ENCODE assay signal across 28 mouse cellular contexts in genomic region chr2:125276692-125277091, GRCm38 (mm10).
"Had no signal": no experiment of that assay in that cellular context is flagged by ENCODE, and none has a peak within 500 bp of the region (broad histone marks: within the 10 kb centered on the region; RNA-seq: fewer than 3 reads in every experiment).

No protein-coding gene starts in this region.

- H3K4me3 ChIP-seq: left cerebral cortex, adult 2 months; limb, embryonic 10.5 days; limb, embryonic 12.5 days; limb, embryonic 13.5 days; limb, embryonic 15.5 days; liver, embryonic 12.5 days; liver, embryonic 13.5 days; liver, embryonic 15.5 days; lung, embryonic 15.5 days; megakaryocyte, embryonic 14.5 days; midbrain, embryonic 10.5 days; midbrain, embryonic 12.5 days; midbrain, embryonic 13.5 days; midbrain, embryonic 15.5 days; myocyte; neural tube, embryonic 12.5 days had no signal

- ATAC-seq: liver, embryonic 12.5 days; liver, postnatal 0 days; midbrain, embryonic 13.5 days; midbrain, embryonic 15.5 days; midbrain, embryonic 16.5 days had no signal

- H3K27ac ChIP-seq: left cerebral cortex, adult 2 months; limb, embryonic 10.5 days; limb, embryonic 12.5 days; limb, embryonic 13.5 days; limb, embryonic 15.5 days; liver, embryonic 12.5 days; liver, embryonic 13.5 days; liver, embryonic 14.5 days; liver, embryonic 15.5 days; lung, embryonic 15.5 days; macrophage; midbrain, embryonic 10.5 days; midbrain, embryonic 12.5 days; midbrain, embryonic 13.5 days; midbrain, embryonic 15.5 days; neural tube, embryonic 12.5 days had no signal

- H3K36me3 ChIP-seq: limb, embryonic 10.5 days; limb, embryonic 12.5 days; limb, embryonic 13.5 days; limb, embryonic 15.5 days; liver, embryonic 12.5 days; liver, embryonic 13.5 days; liver, embryonic 15.5 days; lung, embryonic 15.5 days; midbrain, embryonic 10.5 days; midbrain, embryonic 12.5 days; midbrain, embryonic 13.5 days; midbrain, embryonic 15.5 days; neural tube, embryonic 12.5 days had no signal

- H3K9me3 ChIP-seq: limb, embryonic 10.5 days; limb, embryonic 12.5 days; limb, embryonic 13.5 days; limb, embryonic 15.5 days; liver, embryonic 12.5 days; liver, embryonic 13.5 days; liver, embryonic 15.5 days; lung, embryonic 15.5 days; midbrain, embryonic 10.5 days; midbrain, embryonic 12.5 days; midbrain, embryonic 13.5 days; midbrain, embryonic 15.5 days; neural tube, embryonic 12.5 days had no signal

- H3K4me1 ChIP-seq: limb, embryonic 12.5 days; liver, embryonic 12.5 days; liver, embryonic 13.5 days; liver, embryonic 15.5 days; midbrain, embryonic 12.5 days; midbrain, embryonic 13.5 days; midbrain, embryonic 15.5 days; neural tube, embryonic 12.5 days had no signal

- DNase-seq: left cerebral cortex, postnatal 4 days; liver; liver, embryonic 13.5 days; liver, postnatal 0 days; lung, embryonic 14.5 days; lung, postnatal 14 days; lung, postnatal 36 days; midbrain, embryonic 14.5 days had no signal

- H3K9ac ChIP-seq: limb, embryonic 12.5 days; limb, embryonic 13.5 days; limb, embryonic 15.5 days; liver, embryonic 12.5 days; liver, embryonic 13.5 days; liver, embryonic 14.5 days; liver, embryonic 15.5 days; liver, postnatal 0 days; lung, embryonic 14.5 days; lung, embryonic 15.5 days; midbrain, embryonic 12.5 days; midbrain, embryonic 13.5 days; midbrain, embryonic 15.5 days; neural tube, embryonic 12.5 days had no signal

- H3K4me2 ChIP-seq: limb, embryonic 12.5 days; limb, embryonic 13.5 days; limb, embryonic 15.5 days; liver, embryonic 11.5 days; liver, embryonic 12.5 days; liver, embryonic 13.5 days; liver, embryonic 15.5 days; lung, embryonic 14.5 days; lung, embryonic 15.5 days; midbrain, embryonic 11.5 days; midbrain, embryonic 12.5 days; midbrain, embryonic 13.5 days; midbrain, embryonic 15.5 days; neural tube, embryonic 12.5 days had no signal

- H3K27me3 ChIP-seq: limb, embryonic 12.5 days; limb, embryonic 13.5 days; limb, embryonic 15.5 days; liver, embryonic 12.5 days; liver, embryonic 13.5 days; liver, embryonic 15.5 days; lung, embryonic 15.5 days; midbrain, embryonic 12.5 days; midbrain, embryonic 13.5 days; midbrain, embryonic 15.5 days; neural tube, embryonic 12.5 days had no signal
